Mouse (Mus musculus) layer of hippocampus, adult 6 months (tissue): ENCODE data around the gene Gm20812. TPM values are rescaled to one million over a fixed set of nuclear protein-coding genes. Genes with fewer than 3 reads are reported as not detected.

Experiments
- long read RNA-seq, 2 experiments: library from polyadenylated mRNA; unstranded; transcript quantifications; one replicate each; pipeline ENCODE4 v2.0.0; 2019 to 2020
- polyA plus RNA-seq: library from polyadenylated mRNA; unstranded; fragments of <200 nt; fragmentation: Nextera tagmentation; gene quantifications from 2 replicates; pipeline ENCODE4 v1.2.3, GENCODE M21; 2021

The Gm20812 gene
- not detected in 2 replicates for polyA plus RNA-seq
- long read RNA-seq, experiment 1, result 0 reads
- long read RNA-seq, experiment 2, result 0 reads

GRCm38 (mm10) chrY:12381681-12382080 lies at the start of gene Gm20812:
TSS of gene Gm20812 (plus strand) at chrY:12381981.

Other genes with a start within 250 kb of the Gm20812 start
- gene Gm29554, start 108.0 kb upstream of the Gm20812 start, polyA plus RNA-seq, result not detected in 2 replicates